Mouse (Mus musculus) spleen, adult 10 weeks (tissue): ENCODE data around the gene Defa32. TPM values are rescaled to one million over a fixed set of nuclear protein-coding genes. Genes with fewer than 3 reads are reported as not detected.

Experiments used
- polyA plus RNA-seq: library from polyadenylated mRNA; stranded (reverse); fragments of 350-450 nt; fragmentation: Illumina TruSeq; extraction: RNeasy Lipid Tissue Mini Kit (QIAGEN cat#74804); gene quantifications from one replicate; pipeline ENCODE4 v1.2.3, GENCODE M21; 2015; ENCODE audit warnings: low replicate concordance; ENCODE audit not compliant: insufficient read depth

The Defa32 gene
- polyA plus RNA-seq = not detected

DNA sequence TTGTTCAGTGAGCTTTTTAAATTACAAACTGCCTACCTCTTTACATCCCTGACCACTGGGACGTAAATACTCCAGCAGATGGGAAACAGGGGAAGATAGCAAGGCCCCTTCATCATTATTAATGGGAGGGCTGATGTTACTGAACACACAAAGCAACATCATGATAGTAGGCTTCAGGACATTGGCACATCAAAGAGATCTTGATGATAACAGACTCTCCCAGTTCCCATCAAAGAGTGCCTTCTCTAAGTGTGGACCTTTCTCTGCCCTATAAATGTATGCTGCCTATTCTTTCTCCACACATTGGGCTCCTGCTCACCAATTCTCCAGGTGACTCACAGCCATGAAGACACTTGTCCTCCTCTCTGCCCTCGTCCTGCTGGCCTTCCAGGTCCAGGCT lies at the start of gene Defa32:
Gene Defa32 (plus strand): TSS at position 301 of the 400 bp plus-strand sequence.

DNA sequence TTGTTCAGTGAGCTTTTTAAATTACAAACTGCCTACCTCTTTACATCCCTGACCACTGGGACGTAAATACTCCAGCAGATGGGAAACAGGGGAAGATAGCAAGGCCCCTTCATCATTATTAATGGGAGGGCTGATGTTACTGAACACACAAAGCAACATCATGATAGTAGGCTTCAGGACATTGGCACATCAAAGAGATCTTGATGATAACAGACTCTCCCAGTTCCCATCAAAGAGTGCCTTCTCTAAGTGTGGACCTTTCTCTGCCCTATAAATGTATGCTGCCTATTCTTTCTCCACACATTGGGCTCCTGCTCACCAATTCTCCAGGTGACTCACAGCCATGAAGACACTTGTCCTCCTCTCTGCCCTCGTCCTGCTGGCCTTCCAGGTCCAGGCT lies 19.9 kb upstream of the Defa32 start, which contains the start of gene Defa20:
Gene Defa20 (plus strand): TSS at position 301 of the 400 bp plus-strand sequence.

DNA sequence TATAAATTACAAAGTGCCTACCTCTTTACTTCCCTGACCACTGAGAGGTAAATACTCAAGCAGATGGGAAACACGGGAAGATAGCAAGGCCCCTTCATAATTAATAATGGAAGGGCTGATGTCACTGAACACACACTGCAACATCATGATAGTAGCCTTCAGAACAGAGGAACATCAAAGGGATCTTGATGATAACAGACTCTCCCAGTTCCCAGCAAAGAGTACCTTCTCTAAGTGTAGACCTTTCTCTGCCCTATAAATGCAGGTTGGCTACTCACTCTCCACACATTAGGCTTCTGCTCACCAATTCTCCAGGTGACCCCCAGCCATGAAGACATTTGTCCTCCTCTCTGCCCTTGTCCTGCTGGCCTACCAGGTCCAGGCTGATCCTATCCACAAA lies 36.3 kb downstream of the Defa32 start, which contains the start of gene Defa37:
Gene Defa37 (plus strand): TSS at position 301 of the 400 bp plus-strand sequence.

Other genes starting within 250 kb of the Defa32 start
- gene Defa27, start 213.5 kb upstream of the Defa32 start, polyA plus RNA-seq = not detected
- gene Defa29, start 202.0 kb upstream of the Defa32 start, polyA plus RNA-seq = not detected
- not detected for gene Defa2, start 150.5 kb upstream of the Defa32 start, polyA plus RNA-seq
- not detected for gene Defa33, start 137.2 kb upstream of the Defa32 start, polyA plus RNA-seq
- not detected for gene Defa36, start 101.6 kb upstream of the Defa32 start, polyA plus RNA-seq
- not detected for gene Gm7849, start 72.5 kb upstream of the Defa32 start, polyA plus RNA-seq
- gene Defa20, start 19.8 kb upstream of the Defa32 start, polyA plus RNA-seq = not detected
- not detected for gene Defa37, start 36.4 kb downstream of the Defa32 start, polyA plus RNA-seq
- not detected for gene Defa28, start 54.0 kb downstream of the Defa32 start, polyA plus RNA-seq
- gene Gm7861, start 65.5 kb downstream of the Defa32 start, polyA plus RNA-seq = not detected
- not detected for gene Defa26, start 89.2 kb downstream of the Defa32 start, polyA plus RNA-seq
- not detected for gene Defa17, start 126.7 kb downstream of the Defa32 start, polyA plus RNA-seq
- not detected for gene Defa34, start 136.8 kb downstream of the Defa32 start, polyA plus RNA-seq
- not detected for gene AY761184, start 174.6 kb downstream of the Defa32 start, polyA plus RNA-seq
- not detected for gene Defa24, start 205.5 kb downstream of the Defa32 start, polyA plus RNA-seq